Mouse (Mus musculus) urinary bladder, postnatal 4 days (tissue): Measurements from ENCODE around the gene Bpnt1.

ENCODE experiments used
- DNase-seq, 2 experiments: peaks; one replicate each; pipeline ENCODE4 v3.0.0; 2021 to 2022; ENCODE audit warnings: low spot score in 2 of 2

The Bpnt1 gene

GRCm38 (mm10) chr1:185329851-185330250 is 2.1 kb upstream of the Bpnt1 start:
- no peak for DNase-seq

GRCm38 (mm10) chr1:185331364-185331763 is 585 bp upstream of the Bpnt1 start:
- no peak for DNase-seq

DNA sequence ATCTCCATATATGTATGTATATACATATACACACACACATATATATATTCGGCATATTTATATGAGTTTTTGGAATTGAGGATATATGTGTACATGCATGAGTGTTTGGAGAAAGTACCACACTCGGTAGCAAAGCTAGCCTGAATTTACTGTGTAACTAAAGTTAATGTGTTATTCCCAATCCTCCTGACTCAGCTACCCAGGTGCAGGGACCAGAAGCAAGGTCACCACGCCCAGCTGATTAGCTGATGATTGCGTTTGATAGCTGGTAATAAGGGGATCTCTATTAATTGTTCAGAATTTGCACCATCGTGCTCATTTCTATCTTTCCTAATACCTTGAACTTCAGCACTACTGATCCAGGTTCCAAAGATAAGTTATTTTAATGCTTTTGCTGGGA is 1.7 kb downstream of the Bpnt1 start:
- DNase-seq: no peak

DNA sequence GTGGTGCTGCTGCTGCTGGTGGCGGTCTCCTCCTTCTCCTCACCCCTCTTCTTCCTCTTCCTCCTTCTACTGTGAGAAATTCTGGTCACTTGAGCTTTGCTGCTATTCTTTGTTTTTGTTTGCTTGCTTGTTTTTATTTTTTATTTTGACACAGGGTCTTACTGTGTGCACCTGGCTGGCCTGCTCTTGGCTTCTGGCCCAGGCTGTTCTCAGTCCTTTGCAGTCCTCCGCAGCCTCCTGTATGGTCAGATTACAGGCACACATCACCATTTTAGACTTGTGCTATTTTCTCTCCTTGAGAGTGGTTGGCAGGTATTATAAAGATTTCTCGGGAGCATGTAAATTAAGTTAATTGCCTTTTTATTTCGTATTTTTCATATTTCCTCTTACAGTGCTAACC is 2.2 kb downstream of the Bpnt1 start:
- no peak for DNase-seq

DNA sequence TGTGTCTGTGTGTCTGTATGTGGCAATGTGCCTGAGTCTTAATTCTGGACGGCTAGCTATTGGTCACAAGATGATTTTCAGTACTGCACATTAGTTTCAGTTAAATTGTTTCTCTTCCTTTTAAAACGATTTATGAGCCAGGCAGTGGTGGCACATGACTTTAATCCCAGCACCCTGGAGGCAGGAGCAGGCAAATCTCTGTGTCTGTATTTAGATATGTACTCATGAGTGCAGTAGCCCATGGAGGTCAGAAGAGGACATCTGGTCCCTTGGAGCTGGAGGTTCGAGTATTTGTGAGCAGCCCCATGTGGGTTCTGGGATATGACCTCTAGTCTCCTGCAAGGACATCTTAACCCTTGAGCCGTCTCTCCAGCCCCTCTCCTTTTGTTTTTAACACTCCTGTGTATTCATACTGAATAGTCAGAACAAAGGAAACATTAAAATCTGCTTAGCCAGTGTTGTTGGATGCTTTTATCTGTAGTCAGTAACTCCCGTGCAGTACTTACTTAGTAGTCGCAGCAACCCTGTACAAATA is 3.3 kb downstream of the Bpnt1 start:
- DNase-seq: no peak

DNA sequence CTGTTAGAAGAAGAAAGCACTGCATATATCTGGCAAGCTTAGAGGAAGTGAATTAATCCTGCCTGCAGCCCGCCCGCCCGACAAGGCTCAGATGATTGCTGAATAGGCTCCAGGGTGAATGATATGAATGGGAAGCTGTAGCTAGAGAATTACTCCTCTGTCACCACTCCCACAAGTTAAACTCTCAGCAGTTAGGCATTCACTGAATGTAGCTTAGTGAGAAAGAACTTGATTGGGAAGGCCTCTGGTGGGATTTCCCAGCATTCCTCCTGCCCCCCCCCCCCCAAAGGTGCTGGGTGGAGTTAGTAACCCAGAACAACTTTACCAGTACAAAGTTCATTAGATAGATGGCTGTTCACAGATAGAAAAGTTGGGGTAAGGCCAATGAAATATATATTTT is 4.6 kb downstream of the Bpnt1 start:
- no peak for DNase-seq

- no peak for DNase-seq
Observed at GRCm38 (mm10) chr1:185342441-185342840, 10.5 kb downstream of the Bpnt1 start.

GRCm38 (mm10) chr1:185343422-185343821 is 11.5 kb downstream of the Bpnt1 start:
- DNase-seq: no peak

- no peak for DNase-seq
Observed at GRCm38 (mm10) chr1:185346188-185346587, 14.2 kb downstream of the Bpnt1 start.

- DNase-seq: no peak
Observed at GRCm38 (mm10) chr1:185349741-185350140, 17.8 kb downstream of the Bpnt1 start.

- DNase-seq: no peak
Observed at GRCm38 (mm10) chr1:185350611-185351010, 18.7 kb downstream of the Bpnt1 start.

GRCm38 (mm10) chr1:185352151-185352550 is 20.2 kb downstream of the Bpnt1 start:
- DNase-seq: no peak

- DNase-seq: no peak
Observed at GRCm38 (mm10) chr1:185353351-185353750, 21.4 kb downstream of the Bpnt1 start.

DNA sequence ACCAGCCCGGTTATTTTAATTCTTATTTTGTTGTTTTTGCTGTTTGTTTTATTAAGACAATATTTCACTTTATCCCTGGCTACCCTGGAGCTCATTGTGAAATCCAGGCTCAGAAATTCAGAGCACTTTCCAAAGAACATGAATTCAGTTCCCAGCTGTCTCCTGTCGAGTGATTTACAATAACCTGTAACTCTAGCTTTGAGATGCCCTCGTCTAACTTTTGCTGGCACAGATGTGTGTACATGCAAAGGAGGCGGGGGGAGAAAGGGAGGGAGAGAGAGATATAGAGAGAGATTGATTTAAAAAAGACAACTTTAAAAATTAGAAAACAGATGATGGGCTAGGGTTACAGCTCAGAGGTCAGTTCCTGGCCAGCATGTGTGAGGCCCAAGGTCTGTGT is 22.8 kb downstream of the Bpnt1 start:
- no peak for DNase-seq

DNA sequence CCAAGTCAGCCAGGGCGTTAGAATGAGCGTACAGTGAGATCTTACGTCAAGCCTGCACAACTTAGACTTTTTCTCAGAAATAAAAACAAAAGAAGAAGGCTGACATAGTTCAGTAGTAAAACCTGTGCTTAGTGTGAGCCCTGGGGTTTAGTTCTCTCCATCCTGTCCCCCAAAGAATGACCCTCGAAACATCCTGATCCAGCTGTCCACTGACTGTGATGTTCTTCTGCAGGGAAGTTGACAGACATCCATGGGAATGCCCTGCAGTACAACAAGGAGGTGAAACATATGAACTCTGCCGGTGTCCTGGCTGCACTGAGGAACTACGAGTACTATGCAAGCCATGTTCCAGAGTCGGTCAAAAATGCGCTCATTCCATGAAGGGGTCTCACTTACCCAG is 24.3 kb downstream of the Bpnt1 start:
- no peak for DNase-seq

DNA sequence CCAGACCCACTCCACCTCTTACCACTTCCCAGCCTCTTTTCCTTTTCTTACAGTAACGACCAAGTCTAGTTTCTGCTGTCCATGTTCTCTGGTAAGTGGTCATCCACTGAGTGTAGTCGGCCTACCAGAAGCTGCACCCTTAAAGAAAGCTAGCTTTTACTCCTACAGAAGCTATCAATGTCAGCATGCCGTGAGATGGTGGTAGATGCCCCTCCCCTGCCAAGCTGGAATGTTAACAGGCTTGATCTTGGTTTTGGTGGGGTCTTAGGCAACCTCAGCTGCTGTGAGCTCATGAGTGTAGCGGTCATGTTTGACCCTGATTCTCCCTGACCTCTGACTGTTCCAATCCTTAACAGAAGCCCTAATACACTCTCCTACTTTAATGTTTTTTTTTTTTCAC is 26.3 kb downstream of the Bpnt1 start:
- no peak for DNase-seq

DNA sequence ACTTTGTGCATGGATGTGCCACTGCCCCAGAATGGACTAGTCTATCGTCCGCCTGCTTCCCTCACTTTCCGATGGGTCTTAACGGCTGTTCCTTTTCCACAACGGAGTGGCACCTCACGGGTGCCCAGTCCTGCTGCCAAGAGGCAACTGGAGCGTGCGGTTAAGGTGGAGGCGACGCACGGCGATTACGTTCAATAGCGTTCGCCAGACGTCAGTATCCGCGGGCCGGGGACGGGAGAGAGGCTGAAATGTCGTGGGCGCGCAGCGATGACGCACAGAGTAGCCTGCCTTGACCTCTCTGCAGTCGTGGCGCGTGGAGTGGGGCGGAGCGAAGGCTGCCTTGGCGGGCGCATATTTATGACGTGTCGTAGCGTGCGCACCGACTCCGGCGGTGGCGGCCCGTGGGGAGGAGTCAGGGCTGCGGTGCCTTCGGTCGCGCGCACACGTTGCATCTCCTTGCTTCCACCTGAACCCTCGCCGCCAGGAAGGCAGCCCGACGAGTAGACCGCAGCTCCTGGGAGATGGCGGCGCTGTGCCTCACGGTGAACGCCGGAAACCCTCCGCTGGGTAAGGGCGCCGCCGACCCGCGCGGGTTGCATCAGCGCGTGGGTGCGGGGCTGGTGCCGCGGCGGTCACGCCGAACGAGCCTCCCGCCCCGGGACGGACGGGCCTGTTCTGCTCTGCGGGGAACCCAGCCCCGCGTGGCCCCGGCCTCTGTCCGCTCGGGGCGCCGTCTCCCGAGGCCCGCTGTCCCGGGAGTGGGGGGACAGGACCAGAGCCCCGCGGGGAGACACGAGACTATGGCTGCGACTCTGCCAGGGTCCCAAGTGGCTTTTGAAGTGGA is 30.9 kb downstream of the Bpnt1 start, which contains the start of gene Eprs:
Eprs (plus strand) TSS at position 368 of the 844 bp plus-strand sequence.
- DNase-seq: peak; percentile 98 to 99

GRCm38 (mm10) chr1:185363526-185364182 is 31.7 kb downstream of the Bpnt1 start:
- no peak for DNase-seq

DNA sequence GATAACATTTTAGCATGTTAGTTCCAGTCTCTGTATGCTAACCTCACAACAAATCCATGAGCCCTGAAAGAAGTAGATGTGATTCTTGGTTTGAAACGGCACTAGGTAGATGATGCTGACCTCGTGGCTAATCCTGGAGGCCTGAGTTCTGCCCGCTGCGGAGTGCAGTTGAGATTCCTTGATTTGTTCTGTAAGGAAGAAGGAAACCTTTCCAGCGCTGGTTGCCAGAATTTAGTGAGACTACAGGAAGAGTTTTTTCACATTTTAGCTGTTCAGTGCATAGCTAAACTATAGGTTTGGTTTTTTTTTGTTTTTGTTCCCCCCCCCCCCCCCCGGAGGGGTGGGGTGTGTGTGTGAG is 32.2 kb downstream of the Bpnt1 start:
- no peak for DNase-seq

GRCm38 (mm10) chr1:185367383-185367782 is 35.4 kb downstream of the Bpnt1 start:
- no peak for DNase-seq

GRCm38 (mm10) chr1:185369979-185370378 is 38.0 kb downstream of the Bpnt1 start:
- no peak for DNase-seq

- no peak for DNase-seq
Observed at GRCm38 (mm10) chr1:185376390-185376789, 44.4 kb downstream of the Bpnt1 start.

DNA sequence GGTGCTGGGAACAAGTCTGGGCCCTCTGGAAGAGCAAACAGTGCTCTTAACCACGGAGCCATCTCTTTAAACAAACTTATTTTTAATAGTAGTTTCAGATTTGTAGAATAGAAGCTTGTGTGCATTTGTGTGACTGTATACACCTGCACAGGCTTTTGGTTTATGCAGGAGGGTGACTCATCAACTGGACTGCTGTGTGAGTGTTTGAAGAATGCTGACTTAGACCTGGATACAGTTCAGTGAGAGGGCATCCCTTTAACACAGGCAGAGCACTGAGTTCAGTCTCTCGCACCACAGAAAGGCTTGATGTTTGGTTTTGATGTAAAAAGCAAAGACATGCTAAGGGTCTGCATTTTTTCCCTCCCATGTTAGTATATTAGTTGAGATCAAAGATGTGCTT is 45.5 kb downstream of the Bpnt1 start:
- DNase-seq: no peak
